Mouse (Mus musculus) embryonic facial prominence, embryonic 10.5 days (tissue): ENCODE results near the gene Slc22a18. TPM values are rescaled to one million over a fixed set of nuclear protein-coding genes. Genes with fewer than 3 reads are reported as not detected.
"Not testable (repeated sequence)": the region's sequence is repeated elsewhere in the genome, so short reads cannot be mapped to it uniquely, and the experiment has no call there.

Experiments
- DNase-seq: peaks from one replicate; pipeline ENCODE4 v3.0.0-alpha.2; 2017; ENCODE audit warnings: low spot score
- H3K27ac ChIP-seq: fragments of 300-500 bp; sonication (generic); replicated peaks from 2 replicates; pipeline ENCODE4 v1.5.1; 2016; ENCODE audit warnings: mild to moderate bottlenecking
- H3K27me3 ChIP-seq: fragments of 300-500 bp; sonication (generic); replicated peaks from 2 replicates; pipeline ENCODE4 v1.6.1; 2016; ENCODE audit warnings: low read depth, mild to moderate bottlenecking; ENCODE audit not compliant: poor library complexity, severe bottlenecking
- H3K36me3 ChIP-seq: fragments of 300-500 bp; sonication (generic); replicated peaks from 2 replicates; pipeline ENCODE4 v1.6.1; 2016; ENCODE audit warnings: mild to moderate bottlenecking, moderate library complexity
- H3K4me1 ChIP-seq: fragments of 300-500 bp; sonication (generic); 2 replicates; pipeline ENCODE4 v1.6.1; 2016
- H3K4me3 ChIP-seq: fragments of 300-500 bp; sonication (generic); 2 replicates; pipeline ENCODE4 v1.5.1; 2016; ENCODE audit warnings: mild to moderate bottlenecking, moderate library complexity
- H3K9me3 ChIP-seq: fragments of 300-500 bp; sonication (generic); 2 replicates; pipeline ENCODE4 v1.6.1; 2016; ENCODE audit warnings: mild to moderate bottlenecking
- WGBS: fragments of 180-500 bp; shearing (Covaris S2); methylation state at CpG from one replicate; pipeline ENCODE4 v1.1.7; 2016; 5-methylcytosine and 5-hydroxymethylcytosine counted together
- polyA plus RNA-seq: library from polyadenylated mRNA; unstranded; fragments of >200 nt; fragmentation: Nextera tagmentation; extraction: Ambion mirVana; gene quantifications from 2 replicates; pipeline ENCODE4 v1.2.1, GENCODE M21; 2016

Slc22a18 gene
- polyA plus RNA-seq, 1 experiment from 2014 or later, result 0.96 TPM

DNA sequence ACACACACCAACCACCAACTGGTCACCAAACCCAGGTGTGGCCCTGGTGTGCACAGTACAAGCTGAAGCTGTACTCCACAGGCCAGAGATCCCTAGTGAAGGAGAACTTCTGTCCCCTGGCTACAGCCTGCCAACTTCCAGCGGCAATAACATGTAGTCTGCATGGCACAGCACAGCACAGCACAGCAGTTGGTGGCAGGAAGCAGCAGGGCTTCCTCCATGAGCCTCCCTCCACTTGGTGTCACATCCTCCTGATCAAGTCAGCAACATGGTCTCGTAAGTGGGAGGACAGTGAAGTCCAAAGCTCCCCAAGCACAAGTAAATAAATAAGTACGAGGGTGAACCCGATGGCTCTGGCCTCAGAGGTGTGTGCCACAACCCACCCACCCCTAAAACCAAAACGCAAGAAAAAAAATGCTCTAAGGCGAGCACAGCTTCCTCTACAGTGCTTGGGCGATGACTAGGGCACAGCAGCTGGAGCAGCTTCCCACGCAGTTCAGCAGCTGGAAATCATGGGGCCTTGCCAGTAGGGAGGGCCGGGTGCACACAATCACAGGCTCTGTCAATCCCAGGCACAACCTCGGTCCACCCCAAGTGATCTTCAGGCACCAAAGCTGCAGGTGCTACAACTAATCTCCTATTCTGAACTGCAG, 40.4 kb downstream of the Slc22a18 start:
- Histone ChIP-seq H3K27me3 (no peaks in the 10 kb centered on the region), H3K4me3 (no peak overlapping the region), H3K9me3 (no peaks in the 10 kb centered on the region), H3K36me3 (peaks cover 71% of the 10 kb centered on the region), H3K4me1 (no peaks in the 10 kb centered on the region), H3K27ac (no peak overlapping the region)
- 89% methylated on average over 10 of the region's 10 CpGs for WGBS
- no peak for DNase-seq

DNA sequence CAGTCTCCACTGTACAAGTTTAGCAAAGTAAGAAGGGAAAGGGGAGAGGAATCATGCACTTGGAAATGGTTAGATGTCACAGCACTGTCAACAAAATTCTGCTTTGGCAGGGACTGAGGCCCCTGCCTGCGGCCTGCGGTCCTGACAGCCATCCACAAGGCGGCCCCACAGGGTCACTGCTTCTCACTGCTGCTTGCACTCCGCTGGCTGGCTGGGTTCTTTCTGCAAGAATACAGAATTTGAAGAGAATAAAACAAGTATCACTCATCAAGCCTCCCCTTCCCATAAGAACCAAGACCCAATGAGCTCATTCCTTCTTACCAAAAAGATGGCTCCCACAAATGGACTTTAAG, 40.9 kb downstream of the Slc22a18 start:
- Histone ChIP-seq H3K27ac (no peak overlapping the region), H3K27me3 (no peaks in the 10 kb centered on the region), H3K9me3 (no peaks in the 10 kb centered on the region), H3K4me3 (no peak overlapping the region), H3K36me3 (peaks cover 76% of the 10 kb centered on the region), H3K4me1 (no peaks in the 10 kb centered on the region)
- no peak for DNase-seq
- WGBS, result 93% methylated on average over 4 of the region's 4 CpGs

DNA sequence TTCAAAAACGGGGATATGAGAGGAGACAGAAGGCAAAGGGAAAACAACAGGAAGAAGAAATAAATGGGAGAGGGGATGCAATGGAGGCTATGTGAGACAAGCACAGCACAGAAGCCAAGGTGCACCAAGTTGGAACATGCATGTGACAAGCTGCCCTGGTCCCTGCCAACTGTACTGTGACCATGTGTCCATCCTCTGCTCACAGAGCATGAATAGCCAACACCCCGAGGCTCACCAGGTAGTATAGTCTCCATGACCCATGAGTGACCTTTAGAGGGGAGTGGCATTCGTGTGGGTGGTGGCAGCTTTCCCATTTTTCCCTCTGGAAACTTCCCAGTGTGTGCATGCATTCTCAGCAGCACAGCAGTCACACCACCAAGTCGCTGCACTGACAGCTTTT, 45.8 kb downstream of the Slc22a18 start:
- no peak for DNase-seq
- no peaks in the 10 kb centered on the region for H3K4me1 ChIP-seq
- H3K4me3 ChIP-seq, result no peak overlapping the region
- H3K36me3 ChIP-seq, result peaks cover 100% of the 10 kb centered on the region
- H3K27ac ChIP-seq, result no peak overlapping the region
- no peaks in the 10 kb centered on the region for H3K9me3 ChIP-seq
- 84% methylated on average over 4 of the region's 4 CpGs for WGBS
- no peaks in the 10 kb centered on the region for H3K27me3 ChIP-seq

DNA sequence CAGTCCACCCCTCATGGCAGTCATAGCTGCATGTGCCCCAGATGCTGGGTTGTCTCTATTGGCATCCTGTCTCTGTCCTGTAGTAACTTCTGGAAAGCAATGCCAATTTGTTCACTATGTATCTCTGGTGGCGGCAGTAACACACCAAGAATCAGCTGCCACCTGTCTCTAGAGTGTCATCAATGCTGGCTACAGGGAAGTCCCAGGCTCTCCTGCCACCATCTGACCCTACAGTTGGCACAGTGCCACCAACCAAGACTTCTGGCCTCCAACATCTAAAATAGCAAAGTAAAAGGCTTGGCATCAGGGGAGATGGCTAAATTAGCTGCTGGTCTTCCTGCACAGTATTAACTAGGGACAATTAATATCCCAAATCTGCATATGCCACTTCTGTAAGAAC, 58.9 kb downstream of the Slc22a18 start:
- peaks cover 100% of the 10 kb centered on the region for H3K36me3 ChIP-seq
- no peaks in the 10 kb centered on the region for H3K27me3 ChIP-seq
- DNase-seq, result no peak
- H3K4me3 ChIP-seq, result no peak overlapping the region
- WGBS, result 96% methylated on average over 1 of the region's 1 CpGs
- H3K4me1 ChIP-seq, result no peaks in the 10 kb centered on the region
- no peak overlapping the region for H3K27ac ChIP-seq
- no peaks in the 10 kb centered on the region for H3K9me3 ChIP-seq

DNA sequence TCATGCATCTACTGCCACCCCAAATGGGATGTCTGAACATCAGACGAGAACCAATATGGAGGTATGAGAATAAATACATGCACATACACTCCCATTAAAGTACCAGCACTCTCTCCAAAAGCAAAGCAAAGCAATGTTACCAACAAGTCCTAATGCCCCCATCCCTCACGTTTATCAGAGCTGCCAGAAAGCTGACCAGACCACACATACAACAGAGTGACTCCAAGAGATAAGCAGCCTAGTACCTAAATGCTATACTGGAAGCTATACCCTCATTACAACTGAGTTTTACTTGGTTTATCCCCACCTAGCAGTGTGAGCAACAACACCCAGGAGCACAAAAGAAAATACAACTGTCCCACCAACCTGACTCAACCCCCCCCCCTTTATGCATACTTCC, 59.7 kb downstream of the Slc22a18 start:
- H3K36me3 ChIP-seq, result peaks cover 100% of the 10 kb centered on the region
- no peaks in the 10 kb centered on the region for H3K27me3 ChIP-seq
- H3K4me1 ChIP-seq, result no peaks in the 10 kb centered on the region
- 85% methylated on average over 2 of the region's 2 CpGs for WGBS
- no peak overlapping the region for H3K27ac ChIP-seq
- H3K4me3 ChIP-seq, result no peak overlapping the region
- DNase-seq, result no peak
- H3K9me3 ChIP-seq, result no peaks in the 10 kb centered on the region

DNA sequence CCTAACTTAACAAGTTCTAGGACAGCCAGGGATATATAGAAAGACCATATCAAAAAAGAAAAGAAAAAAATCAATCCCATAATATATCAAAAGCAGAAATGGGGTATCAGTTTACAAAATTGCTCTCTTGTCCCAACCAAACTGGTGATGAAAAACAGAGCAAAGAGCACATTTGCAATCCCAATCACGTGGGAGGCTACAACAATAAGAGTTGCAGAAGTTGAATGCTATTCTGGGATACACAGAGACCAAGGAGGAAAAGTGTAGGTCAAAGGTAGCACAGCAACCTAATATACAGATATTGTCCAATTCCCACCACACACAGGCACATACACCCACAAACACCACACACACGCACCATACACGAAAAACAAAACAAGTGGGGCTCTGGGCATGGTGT, 62.7 kb downstream of the Slc22a18 start:
- WGBS, result 93% methylated on average over 3 of the region's 3 CpGs
- H3K36me3 ChIP-seq, result peaks cover 99% of the 10 kb centered on the region

DNA sequence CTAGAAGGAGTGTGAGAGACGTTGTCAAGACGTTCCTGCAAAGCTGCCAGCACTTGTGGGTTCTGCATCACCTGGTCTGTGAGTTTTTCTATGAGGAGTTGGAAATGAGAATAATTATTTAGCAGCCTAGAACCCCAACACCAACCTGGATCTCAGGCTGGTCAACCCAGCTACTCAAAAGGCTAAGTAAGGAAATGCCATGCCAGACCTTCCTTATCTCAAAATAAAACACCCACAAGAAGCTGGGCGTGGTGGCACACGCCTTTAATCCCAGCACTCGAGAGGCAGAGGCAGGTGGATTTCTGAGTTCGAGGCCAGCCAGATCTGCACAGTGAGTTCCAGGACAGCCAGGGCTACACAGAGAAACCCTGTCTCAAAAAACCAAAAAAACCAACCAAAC, 64.7 kb downstream of the Slc22a18 start:
- H3K27me3 ChIP-seq, H3K9me3 ChIP-seq, H3K27ac ChIP-seq, DNase-seq, H3K4me3 ChIP-seq, H3K4me1 ChIP-seq: not testable (repeated sequence)
- 91% methylated on average over 6 of the region's 6 CpGs for WGBS
- peaks cover 86% of the 10 kb centered on the region for H3K36me3 ChIP-seq

More for the DNA sequence above, 62.7 kb downstream of the Slc22a18 start:
- no peak overlapping the region for H3K4me3 ChIP-seq
- no peak for DNase-seq
- no peaks in the 10 kb centered on the region for H3K4me1 ChIP-seq
- H3K27ac ChIP-seq, result no peak overlapping the region
- no peaks in the 10 kb centered on the region for H3K27me3 ChIP-seq
- no peaks in the 10 kb centered on the region for H3K9me3 ChIP-seq

DNA sequence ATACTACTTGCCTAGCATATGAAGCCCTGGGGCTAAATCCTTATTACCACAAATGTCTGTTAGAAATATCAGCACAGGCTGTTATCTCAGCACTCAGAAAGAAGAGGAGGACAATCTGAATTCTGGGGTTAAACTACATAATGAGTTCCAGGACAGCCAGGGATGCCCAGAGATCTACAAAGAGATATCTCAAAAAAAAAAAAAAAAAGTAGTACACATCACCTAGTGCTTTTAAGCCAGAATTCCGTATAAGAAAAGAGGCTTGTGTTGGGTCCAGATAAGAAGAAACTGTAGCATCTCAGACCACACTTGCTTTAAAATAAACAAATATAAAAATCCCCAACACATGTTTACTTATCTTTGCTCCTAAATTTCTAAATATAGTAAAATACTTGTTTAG, 65.1 kb downstream of the Slc22a18 start:
- no peak for DNase-seq
- no peak overlapping the region for H3K27ac ChIP-seq
- H3K4me1 ChIP-seq, result peaks cover 10% of the 10 kb centered on the region
- H3K27me3 ChIP-seq, result no peaks in the 10 kb centered on the region
- WGBS, result 76% methylated on average over 1 of the region's 1 CpGs
- H3K36me3 ChIP-seq, result peaks cover 81% of the 10 kb centered on the region
- no peaks in the 10 kb centered on the region for H3K9me3 ChIP-seq
- H3K4me3 ChIP-seq, result no peak overlapping the region

DNA sequence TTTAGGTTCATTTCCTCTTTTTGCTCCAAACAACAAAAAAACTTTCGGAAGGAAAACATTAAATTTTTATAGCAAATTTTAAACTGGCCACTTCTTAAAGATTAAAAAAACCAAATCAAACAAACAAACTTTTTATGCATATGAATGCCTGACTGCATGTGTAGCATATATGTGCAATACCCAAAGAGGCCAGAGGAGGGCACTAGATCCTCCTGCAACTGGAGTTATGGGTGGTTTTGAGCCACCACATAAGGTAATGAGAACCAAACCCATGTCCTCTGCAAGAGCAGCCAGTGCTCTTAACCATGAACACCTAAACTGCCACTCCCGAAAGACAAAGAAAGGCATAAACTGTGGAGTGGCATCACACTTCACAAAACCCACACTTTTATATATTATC, 70.8 kb downstream of the Slc22a18 start:
- Histone ChIP-seq H3K4me3 (no peak overlapping the region), H3K9me3 (no peaks in the 10 kb centered on the region), H3K4me1 (peaks cover 44% of the 10 kb centered on the region), H3K27me3 (no peaks in the 10 kb centered on the region), H3K36me3 (peaks cover 48% of the 10 kb centered on the region), H3K27ac (no peak overlapping the region)
- WGBS, result 91% methylated on average over 2 of the region's 2 CpGs
- peak; percentile 51 for DNase-seq

DNA sequence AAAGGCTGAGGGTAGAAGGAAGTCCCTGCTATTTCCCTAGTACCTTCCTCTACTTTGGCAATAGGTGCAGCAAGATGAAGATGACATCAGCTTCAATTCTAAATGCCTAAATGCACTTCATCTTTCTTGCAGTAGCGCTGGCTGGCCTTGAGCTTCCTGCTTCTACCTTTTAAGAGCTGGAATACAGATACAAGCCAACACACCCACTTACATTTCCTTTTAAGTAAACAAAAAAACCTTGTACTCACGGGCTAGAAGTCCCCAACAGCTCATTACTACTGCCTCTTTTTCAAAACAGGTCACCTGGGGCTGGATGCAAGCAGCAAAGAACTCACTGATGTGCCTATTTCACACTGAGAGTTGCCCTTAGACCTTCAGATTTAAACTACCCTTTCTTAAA, 73.0 kb downstream of the Slc22a18 start:
- H3K36me3 ChIP-seq, result peaks cover 30% of the 10 kb centered on the region
- H3K9me3 ChIP-seq, result no peaks in the 10 kb centered on the region
- peaks cover 51% of the 10 kb centered on the region for H3K4me1 ChIP-seq
- H3K4me3 ChIP-seq, result peak overlapping the region; percentile 19; the same call in 1 of the 2 replicates
- no peaks in the 10 kb centered on the region for H3K27me3 ChIP-seq
- WGBS, result 82% methylated on average over 2 of the region's 2 CpGs
- DNase-seq, result no peak
- no peak overlapping the region for H3K27ac ChIP-seq

DNA sequence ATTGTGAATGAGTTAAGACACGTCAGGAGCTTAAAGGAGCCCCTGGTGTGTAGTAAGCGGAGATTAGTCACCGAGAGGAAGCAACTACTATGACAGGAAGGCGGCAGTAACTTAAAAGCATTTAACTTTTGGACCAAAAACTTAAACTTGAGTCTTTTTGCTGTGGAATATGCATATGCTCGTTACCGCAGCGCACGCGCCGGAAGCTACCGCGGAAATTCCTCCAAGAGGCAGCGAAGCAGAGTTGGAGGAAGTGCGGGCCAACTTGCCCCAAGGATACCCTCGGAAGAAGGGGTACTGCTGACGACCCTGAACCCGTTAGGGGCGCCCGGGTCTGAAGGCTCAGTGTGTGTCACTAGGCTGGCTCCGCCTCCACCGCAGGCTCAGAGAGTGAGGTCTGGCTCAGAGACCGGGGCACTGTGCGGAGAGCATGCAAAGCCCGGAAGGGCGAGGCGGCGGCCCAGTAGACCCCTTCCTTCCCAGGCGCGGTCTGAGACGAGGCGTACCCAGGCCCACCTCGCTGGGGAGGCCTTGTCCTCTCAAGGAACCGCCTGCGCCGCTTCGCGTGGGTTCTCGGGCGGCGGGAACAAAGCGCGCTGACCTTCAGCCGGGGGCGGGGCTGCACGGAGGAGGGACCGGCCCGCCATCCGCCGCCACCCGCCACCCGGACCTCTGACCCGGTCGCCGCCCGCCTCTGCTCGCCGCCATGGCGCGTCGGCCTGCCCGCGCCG, 74.9 kb downstream of the Slc22a18 start:
- no peak for DNase-seq
- Histone ChIP-seq H3K4me3 (peak overlapping the region; percentile 96), H3K9me3 (no peaks in the 10 kb centered on the region)

More for the DNA sequence above, 74.9 kb downstream of the Slc22a18 start:
- peaks cover 30% of the 10 kb centered on the region for H3K36me3 ChIP-seq
- peaks cover 43% of the 10 kb centered on the region for H3K4me1 ChIP-seq
- peak overlapping the region; percentile 99 for H3K27ac ChIP-seq
- H3K27me3 ChIP-seq, result no peaks in the 10 kb centered on the region
- under 1% methylated on average over 63 of the region's 63 CpGs for WGBS
